Mouse (Mus musculus): ENCODE measurements at regions not wholly inside any gene's neighbourhood (a gene's known extent, or its start where the extent isn't known, plus 50 kb on each side); places are given as distances from the start of the nearest gene placed in this dataset.

- DNase-seq (ENCODE audit: low spot score) = no peak
Observed at GRCm38 (mm10) chr9:94467846-94468245, 70.0 kb downstream of the 1190002N15Rik start.

- DNase-seq (ENCODE audit: low spot score) = peak; percentile 19
Observed at GRCm38 (mm10) chr9:94456085-94456531, 81.8 kb downstream of the 1190002N15Rik start.

- DNase-seq (ENCODE audit: low spot score) = no peak
Observed at GRCm38 (mm10) chr9:94455466-94455865, 82.4 kb downstream of the 1190002N15Rik start.

GRCm38 (mm10) chr9:94449911-94450310 is 88.0 kb downstream of the 1190002N15Rik start:
- no peak for DNase-seq (ENCODE audit: low spot score)

GRCm38 (mm10) chr9:94446182-94446763 is 91.6 kb downstream of the 1190002N15Rik start:
- no peak for DNase-seq (ENCODE audit: low spot score)

- no peak for DNase-seq (ENCODE audit: low spot score)
Observed at GRCm38 (mm10) chr9:94444140-94444789, 93.6 kb downstream of the 1190002N15Rik start.

- DNase-seq (ENCODE audit: low spot score) = no peak
Observed at GRCm38 (mm10) chr9:94441393-94441792, 96.5 kb downstream of the 1190002N15Rik start.

GRCm38 (mm10) chr9:94433468-94433867 is 104.4 kb downstream of the 1190002N15Rik start:
- DNase-seq (ENCODE audit: low spot score) = no peak

- no peak for DNase-seq (ENCODE audit: low spot score)
Observed at GRCm38 (mm10) chr9:94432144-94432747, 105.6 kb downstream of the 1190002N15Rik start.

GRCm38 (mm10) chr9:94431540-94431939 is 106.3 kb downstream of the 1190002N15Rik start:
- no peak for DNase-seq (ENCODE audit: low spot score)

GRCm38 (mm10) chr9:94430996-94431395 is 106.9 kb downstream of the 1190002N15Rik start:
- no peak for DNase-seq (ENCODE audit: low spot score)

GRCm38 (mm10) chr9:94426740-94427139 is 111.1 kb downstream of the 1190002N15Rik start:
- DNase-seq (ENCODE audit: low spot score) = no peak

GRCm38 (mm10) chr9:94425804-94426203 is 112.1 kb downstream of the 1190002N15Rik start:
- DNase-seq (ENCODE audit: low spot score) = no peak

GRCm38 (mm10) chr9:94424438-94425135 is 113.3 kb downstream of the 1190002N15Rik start:
- no peak for DNase-seq (ENCODE audit: low spot score)

GRCm38 (mm10) chr9:94410546-94410945 is 127.3 kb downstream of the 1190002N15Rik start:
- DNase-seq (ENCODE audit: low spot score) = no peak

- DNase-seq (ENCODE audit: low spot score) = no peak
Observed at GRCm38 (mm10) chr9:94410042-94410441, 127.8 kb downstream of the 1190002N15Rik start.

- no peak for DNase-seq (ENCODE audit: low spot score)
Observed at GRCm38 (mm10) chr9:94408635-94409323, 129.1 kb downstream of the 1190002N15Rik start.

GRCm38 (mm10) chr9:94407671-94408070 is 130.2 kb downstream of the 1190002N15Rik start:
- DNase-seq (ENCODE audit: low spot score) = no peak

GRCm38 (mm10) chr9:94404551-94404950 is 133.3 kb downstream of the 1190002N15Rik start:
- DNase-seq (ENCODE audit: low spot score) = peak; percentile 4

GRCm38 (mm10) chr9:94400596-94400995 is 137.3 kb downstream of the 1190002N15Rik start:
- no peak for DNase-seq (ENCODE audit: low spot score)

GRCm38 (mm10) chr9:94395215-94395614 is 142.7 kb downstream of the 1190002N15Rik start:
- DNase-seq (ENCODE audit: low spot score) = no peak

- DNase-seq (ENCODE audit: low spot score) = no peak
Observed at GRCm38 (mm10) chr9:94386190-94386589, 151.7 kb downstream of the 1190002N15Rik start.
